Mouse (Mus musculus) C2C12 (cell line): ENCODE measurements around the gene Ttyh1.

Source experiments
- CEBPB ChIP-seq: IDR thresholded peaks from one replicate; pipeline ENCODE4 v1.6.1; 2011; ENCODE audit warnings: low read depth, mild to moderate bottlenecking, control low read depth, moderate library complexity
- CTCF ChIP-seq: IDR thresholded peaks from one replicate; pipeline ENCODE4 v1.5.1; 2011; ENCODE audit not compliant: control insufficient read depth, insufficient read depth, insufficient read length
- FOSL1 ChIP-seq: IDR thresholded peaks from one replicate; pipeline ENCODE4 v1.8.0; 2011; ENCODE audit warnings: mild to moderate bottlenecking, low read length; ENCODE audit not compliant: poor library complexity, insufficient read depth, severe bottlenecking
- MAX ChIP-seq: IDR thresholded peaks from one replicate; pipeline ENCODE4 v1.6.1; 2011; ENCODE audit warnings: mild to moderate bottlenecking, control low read depth
- USF1 ChIP-seq: IDR thresholded peaks from one replicate; pipeline ENCODE4 v1.6.1; 2011; ENCODE audit warnings: low read depth, mild to moderate bottlenecking, control low read depth, moderate library complexity

DNA sequence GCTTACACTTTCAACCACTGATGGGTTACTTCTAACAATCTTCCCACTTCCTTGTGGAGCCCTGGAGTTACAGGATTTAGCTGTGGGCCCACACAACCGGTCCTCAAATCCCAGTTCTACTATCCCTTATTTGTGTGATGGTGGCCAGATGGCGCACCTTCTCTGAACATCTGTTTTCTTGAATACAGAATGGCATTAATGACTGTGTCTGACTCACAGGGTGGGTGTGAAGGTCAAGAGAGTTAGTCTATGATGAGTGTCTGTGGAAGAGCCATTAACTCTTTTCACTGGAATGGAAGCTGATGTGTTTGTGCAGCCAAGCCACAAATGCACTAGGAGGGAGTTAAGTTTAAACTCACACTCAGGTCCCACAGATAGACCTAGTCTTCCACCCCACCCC lies 20.9 kb upstream of the Ttyh1 start:
- TF ChIP-seq CTCF (no peak), USF1 (no peak), MAX (no peak), CEBPB (no peak), FOSL1 (no peak)
